Mouse (Mus musculus) spleen, adult 2 months (tissue): ENCODE measurements around the gene Pde1a. TPM values are rescaled to one million over a fixed set of nuclear protein-coding genes. Genes with fewer than 3 reads are reported as not detected.

ENCODE experiments used
- DNase-seq, 2 experiments: peaks; one replicate each; pipeline versions ENCODE4 v3.0.0 to v3.0.0-alpha.2; 2012 to 2021; ENCODE audit warnings: low spot score in 2 of 2, low read depth in 1 of 2
- H3K27ac ChIP-seq: fragments of 200-500 bp; 2 replicates; pipeline ENCODE4 v1.5.1; 2012; ENCODE audit warnings: low read length, inconsistent platforms; ENCODE audit not compliant: insufficient read depth
- H3K27me3 ChIP-seq: fragments of 200-500 bp; 2 replicates; pipeline ENCODE4 v1.6.1; 2012; ENCODE audit warnings: mild to moderate bottlenecking, moderate library complexity, low read length, inconsistent platforms; ENCODE audit not compliant: control insufficient read depth, insufficient read depth
- H3K36me3 ChIP-seq: fragments of 200-500 bp; 2 replicates; pipeline ENCODE4 v1.6.1; 2012; ENCODE audit warnings: mild to moderate bottlenecking, low read length, inconsistent platforms; ENCODE audit not compliant: control insufficient read depth, insufficient read depth
- H3K4me1 ChIP-seq: fragments of 200-500 bp; 2 replicates; pipeline ENCODE4 v1.6.1; 2011; ENCODE audit warnings: inconsistent platforms; ENCODE audit not compliant: control insufficient read depth, insufficient read depth, insufficient read length
- H3K4me3 ChIP-seq: fragments of 200-500 bp; 2 replicates; pipeline ENCODE4 v1.5.1; 2011; ENCODE audit warnings: mild to moderate bottlenecking, inconsistent platforms; ENCODE audit not compliant: insufficient read depth, insufficient read length; ENCODE audit errors: extremely low read depth
- CTCF ChIP-seq: fragments of 200-500 bp; IDR thresholded peaks from 2 replicates; pipeline ENCODE4 v1.5.1; 2011; ENCODE audit warnings: mild to moderate bottlenecking, inconsistent platforms; ENCODE audit not compliant: insufficient read depth, insufficient read length, insufficient replicate concordance; ENCODE audit errors: extremely low read depth
- POLR2A ChIP-seq: fragments of 200-500 bp; IDR thresholded peaks from 2 replicates; pipeline ENCODE4 v1.6.1; 2011; ENCODE audit warnings: low read depth, low read length, inconsistent platforms
- WGBS: fragments of 180-500 bp; shearing (Covaris S2); methylation state at CpG from one replicate; pipeline ENCODE4 v1.1.7; 2018; 5-methylcytosine and 5-hydroxymethylcytosine counted together
- polyA plus RNA-seq: library from polyadenylated mRNA; depleted of rRNA; stranded (reverse); fragments of >200 nt; gene quantifications from 2 replicates; pipeline ENCODE4 v1.2.3, GENCODE M21; 2012

The Pde1a gene
- polyA plus RNA-seq, 1 experiment = 0.97 TPM

DNA sequence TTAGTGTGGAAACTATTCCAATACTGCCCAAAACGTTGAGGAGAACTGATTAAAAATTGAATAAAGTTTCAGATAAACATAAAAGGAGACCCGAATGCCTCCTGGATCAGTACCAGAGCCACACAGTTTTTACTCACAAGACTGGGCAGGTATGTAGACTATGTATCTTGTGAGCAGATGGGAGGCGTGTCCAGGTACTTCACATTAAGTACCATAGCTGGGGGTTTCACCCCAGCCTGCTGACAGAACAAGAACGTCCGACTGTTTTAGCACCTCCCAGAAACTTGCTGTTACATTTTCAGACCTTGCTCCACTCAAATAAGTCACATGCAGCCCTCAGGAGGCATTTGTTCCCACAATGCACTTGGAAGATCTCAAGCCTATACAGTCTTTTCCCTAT is 289.7 kb downstream of the Pde1a start:
- WGBS = 70% methylated on average over 5 of the region's 5 CpGs
- Histone ChIP-seq H3K4me1 (no peaks in the 10 kb centered on the region), H3K4me3 (no peak overlapping the region), H3K36me3 (no peaks in the 10 kb centered on the region), H3K27me3 (no peaks in the 10 kb centered on the region), H3K27ac (no peak overlapping the region)
- TF ChIP-seq POLR2A = no peak
- TF ChIP-seq CTCF = no peak
- DNase-seq = no peak

- no peaks in the 10 kb centered on the region for H3K27me3 ChIP-seq
- H3K4me3 ChIP-seq = no peak overlapping the region
- no peak for TF ChIP-seq POLR2A
- H3K36me3 ChIP-seq = no peaks in the 10 kb centered on the region
- 90% methylated on average over 6 of the region's 6 CpGs for WGBS
- no peak overlapping the region for H3K27ac ChIP-seq
- no peaks in the 10 kb centered on the region for H3K4me1 ChIP-seq
- DNase-seq = no peak
Measured at GRCm38 (mm10) chr2:79839090-79839489, 290.2 kb downstream of the Pde1a start.

- 87% methylated on average over 4 of the region's 4 CpGs for WGBS
- no peak for DNase-seq
- Histone ChIP-seq H3K4me1 (no peaks in the 10 kb centered on the region), H3K36me3 (no peaks in the 10 kb centered on the region), H3K27me3 (no peaks in the 10 kb centered on the region; the same call in 1 of the 2 replicates), H3K27ac (no peak overlapping the region), H3K4me3 (no peak overlapping the region)
- TF ChIP-seq POLR2A (no peak), CTCF (no peak)
Measured at GRCm38 (mm10) chr2:79825853-79826252, 303.4 kb downstream of the Pde1a start.

DNA sequence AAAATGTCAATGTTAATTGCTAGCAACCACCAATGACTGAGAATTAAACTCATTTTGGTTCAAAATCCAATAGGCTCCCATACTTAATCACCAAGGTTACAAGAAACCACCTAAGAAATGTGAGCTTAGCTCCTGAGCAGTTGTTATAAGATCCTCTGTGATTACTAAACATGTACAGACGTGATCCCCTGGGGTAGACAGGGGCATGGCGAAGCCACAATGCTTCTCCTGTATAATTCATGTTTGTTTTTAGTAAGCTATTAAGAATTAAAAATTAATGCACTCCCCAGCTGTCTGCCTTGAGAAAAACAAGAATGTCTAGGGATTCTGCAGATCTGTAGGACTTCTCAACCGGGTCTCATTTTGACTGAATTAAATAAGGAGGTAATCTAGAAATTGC is 309.7 kb downstream of the Pde1a start:
- DNase-seq = no peak
- Histone ChIP-seq H3K36me3 (no peaks in the 10 kb centered on the region), H3K27ac (no peak overlapping the region)

DNA sequence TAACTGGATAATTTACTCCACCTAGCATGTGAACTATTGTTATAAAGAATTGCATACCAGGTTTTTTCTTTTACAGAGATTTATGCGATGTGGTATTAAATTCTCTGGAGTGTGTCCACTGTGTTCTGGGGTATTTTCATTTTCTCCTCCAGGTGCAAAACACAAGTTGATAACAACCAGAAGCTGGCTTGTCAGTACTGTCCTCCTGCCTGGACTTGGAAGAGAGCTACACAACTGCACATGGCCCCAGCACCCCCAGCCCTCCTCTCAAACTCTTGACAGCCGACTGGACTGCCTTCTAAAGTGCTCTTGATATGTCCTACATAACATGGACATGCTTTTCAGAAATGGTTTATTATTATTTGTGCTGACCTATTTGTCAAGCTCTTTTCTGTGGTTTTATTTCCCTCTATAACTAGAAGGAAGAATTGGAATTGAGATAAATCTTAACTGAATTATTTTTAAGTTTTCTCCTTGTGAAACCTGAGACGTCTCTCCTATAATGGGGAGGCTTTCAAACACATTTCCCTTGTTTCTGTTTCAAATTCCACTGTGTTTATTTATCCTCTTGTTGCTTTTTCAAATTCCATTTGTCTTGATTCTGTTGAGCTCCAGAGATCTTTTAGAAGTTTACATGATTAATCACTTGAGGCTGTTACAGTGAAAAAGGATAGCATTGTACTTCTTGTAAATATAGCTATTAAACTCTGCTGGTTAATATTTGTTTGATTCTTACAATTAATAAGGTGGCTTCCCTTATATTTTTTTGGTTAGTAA is 313.4 kb downstream of the Pde1a start:
- no peaks in the 10 kb centered on the region for H3K4me1 ChIP-seq
- DNase-seq = no peak
- 82% methylated on average over 3 of the region's 3 CpGs for WGBS
- no peaks in the 10 kb centered on the region for H3K36me3 ChIP-seq
- no peak overlapping the region for H3K27ac ChIP-seq
- no peaks in the 10 kb centered on the region for H3K27me3 ChIP-seq
- H3K4me3 ChIP-seq = no peak overlapping the region
- no peak for TF ChIP-seq CTCF
- TF ChIP-seq POLR2A = no peak

More for the DNA sequence above, 309.7 kb downstream of the Pde1a start:
- WGBS = 92% methylated on average over 3 of the region's 3 CpGs
- no peak for TF ChIP-seq CTCF
- TF ChIP-seq POLR2A = no peak
- H3K27me3 ChIP-seq = no peaks in the 10 kb centered on the region; the same call in 1 of the 2 replicates
- H3K4me3 ChIP-seq = no peak overlapping the region
- no peaks in the 10 kb centered on the region for H3K4me1 ChIP-seq

DNA sequence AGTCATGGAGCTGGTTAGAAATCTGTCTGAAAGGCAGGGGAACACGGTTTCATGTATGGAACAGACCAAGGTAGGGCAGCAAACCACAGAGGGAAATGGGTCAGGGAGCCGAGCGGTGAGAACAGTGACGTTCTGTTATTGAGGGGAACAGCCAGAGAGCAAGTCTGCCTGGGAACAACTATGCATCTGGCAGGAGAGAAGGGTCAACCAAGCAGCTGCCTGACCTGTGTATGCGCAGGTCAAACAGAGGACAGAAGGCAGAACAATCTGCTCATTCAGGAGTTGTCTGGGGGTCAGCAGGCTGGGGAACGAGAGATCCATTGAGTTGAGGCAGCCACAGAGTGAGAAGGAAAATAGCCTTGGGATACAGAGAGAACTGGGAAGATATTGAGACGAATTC is 330.6 kb downstream of the Pde1a start:
- H3K27me3 ChIP-seq = no peaks in the 10 kb centered on the region
- TF ChIP-seq POLR2A (no peak), CTCF (no peak)
- DNase-seq = no peak
- no peaks in the 10 kb centered on the region for H3K4me1 ChIP-seq
- no peak overlapping the region for H3K27ac ChIP-seq
- H3K36me3 ChIP-seq = no peaks in the 10 kb centered on the region
- WGBS = 70% methylated on average over 7 of the region's 7 CpGs
- no peak overlapping the region for H3K4me3 ChIP-seq

- no peaks in the 10 kb centered on the region for H3K27me3 ChIP-seq
- H3K4me3 ChIP-seq = no peak overlapping the region
- TF ChIP-seq CTCF = no peak
- TF ChIP-seq POLR2A = no peak
- WGBS = 86% methylated on average over 2 of the region's 2 CpGs
- no peaks in the 10 kb centered on the region for H3K36me3 ChIP-seq
- no peak for DNase-seq
- no peaks in the 10 kb centered on the region for H3K4me1 ChIP-seq
- H3K27ac ChIP-seq = no peak overlapping the region
Measured at GRCm38 (mm10) chr2:79797444-79797843, 331.8 kb downstream of the Pde1a start.
